Mouse (Mus musculus) embryonic facial prominence, embryonic 12.5 days (tissue): ENCODE measurements around the gene Gphn. TPM values are rescaled to one million over a fixed set of nuclear protein-coding genes. Genes with fewer than 3 reads are reported as not detected.
A peak's percentile ranks its signal among the peaks of the same experiment; 100 is the strongest.

Experiments
- ATAC-seq: fragments of 200-750 bp; cut with Nextera tagmentation; 2 replicates; pipeline ENCODE4 v1.8.0; 2017; ENCODE audit not compliant: insufficient number of reproducible peaks, insufficient read depth, low FRiP score, low TSS enrichment
- H3K27ac ChIP-seq: fragments of 300-500 bp; sonication (generic); 2 replicates; pipeline ENCODE4 v1.5.1; 2016; ENCODE audit warnings: mild to moderate bottlenecking
- H3K27me3 ChIP-seq: fragments of 300-500 bp; sonication (generic); 2 replicates; pipeline ENCODE4 v1.6.1; 2016; ENCODE audit warnings: mild to moderate bottlenecking, moderate library complexity
- H3K36me3 ChIP-seq: fragments of 300-500 bp; sonication (generic); 2 replicates; pipeline ENCODE4 v1.6.1; 2016; ENCODE audit warnings: mild to moderate bottlenecking
- H3K4me1 ChIP-seq: fragments of 300-500 bp; sonication (generic); 2 replicates; pipeline ENCODE4 v1.6.1; 2016
- H3K4me2 ChIP-seq: fragments of 300-500 bp; sonication (generic); replicated peaks from 2 replicates; pipeline ENCODE4 v1.6.1; 2016; ENCODE audit warnings: mild to moderate bottlenecking, moderate library complexity
- H3K4me3 ChIP-seq: fragments of 300-500 bp; sonication (generic); 2 replicates; pipeline ENCODE4 v1.5.1; 2016; ENCODE audit warnings: mild to moderate bottlenecking
- H3K9ac ChIP-seq: fragments of 300-500 bp; sonication (generic); 2 replicates; pipeline ENCODE4 v1.6.1; 2016; ENCODE audit warnings: mild to moderate bottlenecking, moderate library complexity
- H3K9me3 ChIP-seq: fragments of 300-500 bp; sonication (generic); 2 replicates; pipeline ENCODE4 v1.6.1; 2016; ENCODE audit warnings: mild to moderate bottlenecking, moderate library complexity
- WGBS: fragments of 180-500 bp; shearing (Covaris S2); methylation state at CpG from one replicate; pipeline ENCODE4 v1.1.7; 2016; 5-methylcytosine and 5-hydroxymethylcytosine counted together
- polyA plus RNA-seq: library from polyadenylated mRNA; unstranded; fragments of >200 nt; fragmentation: Nextera tagmentation; extraction: Ambion mirVana; gene quantifications from 2 replicates; pipeline ENCODE4 v1.2.1, GENCODE M21; 2016

Gene Gphn
- polyA plus RNA-seq, 1 experiment from 2014 or later: 12.9 TPM

DNA sequence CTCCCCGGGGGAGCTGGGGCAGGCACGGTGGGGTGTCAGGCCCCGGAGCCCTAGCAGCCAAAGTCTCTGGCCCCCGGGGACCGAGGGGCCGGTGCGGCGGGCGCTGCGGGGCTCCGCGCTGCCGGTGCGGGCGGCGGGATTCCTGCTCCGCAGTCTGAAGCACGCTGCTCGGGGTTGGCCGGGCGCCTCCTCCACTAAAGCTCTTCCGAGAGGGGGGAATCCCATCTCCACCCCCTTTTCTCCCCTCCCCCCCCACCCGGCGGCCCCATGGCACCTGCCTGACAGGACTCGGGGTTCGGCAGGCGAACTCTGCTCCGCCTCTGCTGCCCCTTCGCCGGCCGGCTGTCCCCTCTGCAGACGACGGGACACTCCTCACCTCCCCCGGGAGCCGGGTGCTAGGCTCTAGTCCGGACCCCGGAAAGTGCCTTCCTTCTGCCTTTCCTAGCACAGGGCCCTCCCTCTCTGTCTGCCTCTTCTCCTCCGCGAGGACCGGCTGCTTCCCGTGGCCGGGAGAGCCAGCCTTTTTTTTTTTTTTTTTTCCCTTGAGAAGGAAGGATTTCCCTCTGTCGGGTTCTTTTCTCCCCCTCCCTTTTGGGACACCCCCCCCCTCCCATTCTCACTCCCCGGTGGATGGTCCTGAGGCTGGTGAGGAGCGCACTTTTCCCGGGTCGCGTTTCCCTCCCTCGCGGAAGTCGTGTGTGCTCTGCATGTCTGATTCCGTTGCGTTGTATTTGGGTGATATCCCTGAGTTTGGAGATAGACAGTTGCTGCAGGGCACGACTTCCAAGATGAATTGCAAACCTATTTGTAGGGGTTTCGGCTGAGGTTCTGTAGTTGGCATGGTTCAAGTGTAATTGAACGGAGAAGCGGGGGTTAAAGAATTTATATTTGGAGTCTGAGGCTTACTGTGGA lies 1.1 kb downstream of the Gphn start:
- no peak for ATAC-seq

GRCm38 (mm10) chr12:78228139-78228538 lies 2.0 kb downstream of the Gphn start:
- Histone ChIP-seq H3K4me1 (no peaks in the 10 kb centered on the region), H3K9ac (no peak overlapping the region), H3K4me2 (peak overlapping the region; percentile 91), H3K9me3 (no peaks in the 10 kb centered on the region), H3K4me3 (no peak overlapping the region), H3K27ac (no peak overlapping the region), H3K36me3 (no peaks in the 10 kb centered on the region), H3K27me3 (no peaks in the 10 kb centered on the region)
- no peak for ATAC-seq
- 46% methylated on average over 4 of the region's 4 CpGs for WGBS

More for the DNA sequence above, 1.1 kb downstream of the Gphn start:
- Histone ChIP-seq H3K36me3 (no peaks in the 10 kb centered on the region), H3K27me3 (no peaks in the 10 kb centered on the region), H3K4me2 (peak overlapping the region; percentile 91), H3K4me1 (no peaks in the 10 kb centered on the region), H3K27ac (peak overlapping the region; percentile 98), H3K9ac (peak overlapping the region; percentile 78), H3K4me3 (peak overlapping the region; percentile 82), H3K9me3 (no peaks in the 10 kb centered on the region)
- under 1% methylated on average over 52 of the region's 57 CpGs for WGBS

DNA sequence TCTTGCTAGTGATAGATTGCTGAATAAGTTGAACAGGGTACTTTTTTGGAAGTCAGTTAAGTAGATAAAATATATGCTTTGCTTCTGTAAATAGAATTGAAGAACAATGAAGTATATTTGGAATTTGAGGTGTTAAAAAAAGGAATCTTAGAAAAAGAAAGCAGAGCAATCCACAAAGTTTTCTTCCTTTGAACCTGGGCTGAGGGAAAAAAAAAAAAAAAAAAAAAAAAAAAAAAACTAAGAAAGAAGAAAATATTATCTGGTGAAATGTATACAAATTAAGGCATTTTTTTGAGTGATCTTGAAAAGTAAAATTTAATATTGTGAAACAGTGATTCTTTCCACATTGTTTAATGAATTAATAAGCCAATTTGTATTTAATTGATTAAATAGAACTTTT lies 6.4 kb downstream of the Gphn start:
- Histone ChIP-seq H3K36me3 (no peaks in the 10 kb centered on the region), H3K9me3 (no peaks in the 10 kb centered on the region), H3K27ac (no peak overlapping the region), H3K4me3 (no peak overlapping the region), H3K4me1 (no peaks in the 10 kb centered on the region), H3K4me2 (no peak overlapping the region), H3K27me3 (no peaks in the 10 kb centered on the region), H3K9ac (no peak overlapping the region)
- ATAC-seq: no peak

DNA sequence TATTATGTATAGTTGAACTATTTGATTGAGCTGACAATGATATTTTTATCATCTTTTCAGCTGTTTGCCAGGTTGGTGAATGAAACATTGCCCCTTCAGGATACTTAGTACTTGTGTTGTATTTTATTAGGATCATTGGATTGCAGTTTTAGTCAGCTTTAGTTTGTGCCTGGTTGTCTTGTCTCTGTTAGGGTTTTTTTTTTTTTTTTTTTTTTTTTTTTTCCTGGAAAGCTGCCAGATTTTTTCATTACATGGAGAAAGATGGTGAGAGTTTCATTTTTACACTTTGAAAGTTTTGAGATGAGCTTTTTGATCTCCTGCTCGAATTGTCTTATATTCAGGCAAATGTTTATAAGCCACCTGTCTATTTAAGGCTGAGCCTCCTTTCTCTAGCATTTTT lies 22.2 kb downstream of the Gphn start:
- 80% methylated on average over 1 of the region's 1 CpGs for WGBS
- Histone ChIP-seq H3K27ac (no peak overlapping the region), H3K4me3 (no peak overlapping the region)

DNA sequence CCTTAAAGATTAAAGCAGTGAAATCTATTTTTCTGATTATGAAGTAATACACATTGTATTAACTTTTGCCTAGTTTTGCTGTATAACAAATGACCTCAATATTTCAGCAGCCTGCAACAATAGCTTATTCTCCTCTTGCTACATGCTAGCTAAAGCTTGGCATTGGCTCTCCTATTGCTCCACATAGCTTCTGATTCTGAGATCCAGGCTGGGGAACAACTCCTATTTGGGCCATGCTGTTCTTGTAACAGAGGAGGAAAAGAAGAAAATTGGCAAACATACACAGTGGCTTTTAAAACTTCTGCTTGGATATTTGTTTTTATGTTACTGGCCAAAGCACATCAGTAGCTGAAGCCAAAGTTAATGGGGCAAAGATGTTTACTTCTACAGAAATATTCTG lies 23.0 kb downstream of the Gphn start:
- H3K27ac ChIP-seq: no peak overlapping the region
- no peaks in the 10 kb centered on the region for H3K27me3 ChIP-seq
- H3K36me3 ChIP-seq: no peaks in the 10 kb centered on the region
- ATAC-seq: no peak
- no peak overlapping the region for H3K4me2 ChIP-seq
- no peak overlapping the region for H3K9ac ChIP-seq
- H3K4me3 ChIP-seq: no peak overlapping the region
- no peaks in the 10 kb centered on the region for H3K4me1 ChIP-seq
- no peaks in the 10 kb centered on the region for H3K9me3 ChIP-seq

More for the DNA sequence above, 22.2 kb downstream of the Gphn start:
- Histone ChIP-seq H3K4me1 (no peaks in the 10 kb centered on the region), H3K4me2 (no peak overlapping the region), H3K9ac (no peak overlapping the region), H3K36me3 (no peaks in the 10 kb centered on the region), H3K27me3 (no peaks in the 10 kb centered on the region), H3K9me3 (no peaks in the 10 kb centered on the region)
- no peak for ATAC-seq

GRCm38 (mm10) chr12:78277386-78277785 lies 51.2 kb downstream of the Gphn start:
- 80% methylated on average over 2 of the region's 2 CpGs for WGBS
- no peak overlapping the region for H3K27ac ChIP-seq
- no peak for ATAC-seq

DNA sequence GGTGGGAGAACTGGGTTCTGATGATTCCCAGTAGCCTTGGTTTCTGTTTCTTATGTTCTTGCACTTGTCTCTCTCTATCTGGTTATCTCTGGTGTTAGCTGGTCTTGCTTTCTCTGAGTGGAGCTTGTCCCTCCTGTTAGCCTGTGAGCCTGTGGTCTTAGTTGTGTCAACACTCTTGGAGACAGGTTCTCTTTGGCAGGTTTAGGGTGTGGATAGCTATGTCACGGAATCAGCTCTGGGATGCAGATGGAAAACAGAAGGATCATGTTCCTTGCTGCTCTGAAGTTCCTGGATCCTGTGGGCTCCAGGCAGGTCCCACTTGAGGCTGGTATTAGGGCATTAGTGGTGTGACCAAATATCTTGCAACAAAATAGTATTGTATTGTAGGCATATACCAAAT lies 64.2 kb downstream of the Gphn start:
- Histone ChIP-seq H3K27me3 (no peaks in the 10 kb centered on the region), H3K4me2 (no peak overlapping the region), H3K36me3 (no peaks in the 10 kb centered on the region), H3K4me1 (no peaks in the 10 kb centered on the region), H3K9ac (no peak overlapping the region), H3K4me3 (no peak overlapping the region), H3K9me3 (no peaks in the 10 kb centered on the region), H3K27ac (no peak overlapping the region)
- 72% methylated on average over 1 of the region's 1 CpGs for WGBS
- ATAC-seq: no peak

More at GRCm38 (mm10) chr12:78277386-78277785, 51.2 kb downstream of the Gphn start:
- Histone ChIP-seq H3K4me1 (no peaks in the 10 kb centered on the region), H3K36me3 (no peaks in the 10 kb centered on the region), H3K27me3 (no peaks in the 10 kb centered on the region), H3K9ac (no peak overlapping the region), H3K4me2 (no peak overlapping the region), H3K9me3 (no peaks in the 10 kb centered on the region), H3K4me3 (no peak overlapping the region)

- WGBS: 83% methylated on average over 1 of the region's 1 CpGs
- Histone ChIP-seq H3K27ac (no peak overlapping the region), H3K4me3 (no peak overlapping the region), H3K36me3 (no peaks in the 10 kb centered on the region), H3K9ac (no peak overlapping the region), H3K27me3 (no peaks in the 10 kb centered on the region), H3K4me2 (no peak overlapping the region), H3K9me3 (no peaks in the 10 kb centered on the region), H3K4me1 (no peaks in the 10 kb centered on the region)
- ATAC-seq: no peak
Measured at GRCm38 (mm10) chr12:78298824-78299398, 72.7 kb downstream of the Gphn start.

- no peaks in the 10 kb centered on the region for H3K27me3 ChIP-seq
- no peak overlapping the region for H3K27ac ChIP-seq
- H3K4me3 ChIP-seq: no peak overlapping the region
- no peaks in the 10 kb centered on the region for H3K9me3 ChIP-seq
- no peak overlapping the region for H3K9ac ChIP-seq
- no peak overlapping the region for H3K4me2 ChIP-seq
- H3K4me1 ChIP-seq: no peaks in the 10 kb centered on the region
- no peak for ATAC-seq
- no peaks in the 10 kb centered on the region for H3K36me3 ChIP-seq
Measured at GRCm38 (mm10) chr12:78315106-78315505, 88.9 kb downstream of the Gphn start.

DNA sequence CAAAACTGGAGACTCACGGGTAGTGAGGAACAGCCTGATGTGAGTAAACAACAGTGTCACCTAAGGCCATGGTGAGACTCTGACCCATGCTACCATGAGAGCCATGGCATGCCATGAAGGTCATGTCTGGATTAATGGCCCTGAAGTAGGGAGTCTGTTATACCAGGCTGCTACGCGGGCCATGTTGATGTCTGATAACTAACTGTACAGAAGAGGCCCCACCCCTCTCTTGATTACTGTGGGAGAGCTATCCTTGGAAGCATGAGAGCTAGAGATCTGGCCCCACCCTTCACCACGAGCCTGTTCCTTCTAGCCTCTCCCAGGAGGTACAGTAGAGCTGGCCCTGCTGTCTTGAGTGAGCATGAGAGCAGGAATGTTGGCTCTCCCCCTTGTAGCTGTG lies 101.8 kb downstream of the Gphn start:
- Histone ChIP-seq H3K4me1 (no peaks in the 10 kb centered on the region), H3K27me3 (no peaks in the 10 kb centered on the region), H3K27ac (no peak overlapping the region), H3K36me3 (no peaks in the 10 kb centered on the region), H3K9me3 (no peaks in the 10 kb centered on the region), H3K4me2 (no peak overlapping the region), H3K9ac (no peak overlapping the region), H3K4me3 (no peak overlapping the region)
- 82% methylated on average over 4 of the region's 4 CpGs for WGBS
- ATAC-seq: no peak

- no peaks in the 10 kb centered on the region for H3K9me3 ChIP-seq
- WGBS: 68% methylated on average over 3 of the region's 3 CpGs
- no peak overlapping the region for H3K27ac ChIP-seq
- no peak overlapping the region for H3K4me2 ChIP-seq
- H3K27me3 ChIP-seq: no peaks in the 10 kb centered on the region
- H3K4me1 ChIP-seq: no peaks in the 10 kb centered on the region
- no peaks in the 10 kb centered on the region for H3K36me3 ChIP-seq
- H3K4me3 ChIP-seq: no peak overlapping the region
- no peak overlapping the region for H3K9ac ChIP-seq
- 0 out of 2 replicates have a peak, but pooled peaks have one; percentile 56 for ATAC-seq
Measured at GRCm38 (mm10) chr12:78332107-78332506, 105.9 kb downstream of the Gphn start.

GRCm38 (mm10) chr12:78356472-78356871 lies 130.3 kb downstream of the Gphn start:
- H3K4me1 ChIP-seq: no peaks in the 10 kb centered on the region
- H3K27me3 ChIP-seq: no peaks in the 10 kb centered on the region
- H3K9ac ChIP-seq: no peak overlapping the region
- H3K36me3 ChIP-seq: no peaks in the 10 kb centered on the region
- 81% methylated on average over 2 of the region's 2 CpGs for WGBS
- no peaks in the 10 kb centered on the region for H3K9me3 ChIP-seq
- H3K27ac ChIP-seq: no peak overlapping the region
- no peak overlapping the region for H3K4me2 ChIP-seq
- ATAC-seq: no peak
- no peak overlapping the region for H3K4me3 ChIP-seq
